Mouse (Mus musculus) testis, adult 2 months (tissue): ENCODE measurements at regions not wholly inside any gene's neighbourhood (a gene's known extent, or its start where the extent isn't known, plus 50 kb on each side); places are given as distances from the start of the nearest gene placed in this dataset.

ENCODE experiments used
- H3K27ac ChIP-seq: fragments of 200-500 bp; 2 replicates; pipeline ENCODE4 v1.5.1; 2012; ENCODE audit warnings: low read depth, low read length; ENCODE audit not compliant: control insufficient read depth, insufficient read depth
- H3K27me3 ChIP-seq: fragments of 200-500 bp; 2 replicates; pipeline ENCODE4 v1.6.1; 2012; ENCODE audit warnings: mild to moderate bottlenecking, low read length, moderate library complexity; ENCODE audit not compliant: control insufficient read depth, insufficient read depth
- H3K36me3 ChIP-seq: fragments of 200-500 bp; 2 replicates; pipeline ENCODE4 v1.6.1; 2012; ENCODE audit warnings: mild to moderate bottlenecking, low read length; ENCODE audit not compliant: control insufficient read depth, insufficient read depth
- H3K4me1 ChIP-seq: fragments of 200-500 bp; 2 replicates; pipeline ENCODE4 v1.6.1; 2012; ENCODE audit warnings: low read length; ENCODE audit not compliant: control insufficient read depth, insufficient read depth
- H3K4me3 ChIP-seq: fragments of 200-500 bp; 2 replicates; pipeline ENCODE4 v1.5.1; 2012; ENCODE audit warnings: low read depth, mild to moderate bottlenecking, low read length, moderate library complexity, mixed read lengths; ENCODE audit not compliant: control insufficient read depth
- CTCF ChIP-seq: fragments of 200-500 bp; IDR thresholded peaks from 2 replicates; pipeline ENCODE4 v1.5.1; 2012; ENCODE audit warnings: low read depth, mild to moderate bottlenecking, inconsistent platforms, low read length, moderate library complexity; ENCODE audit not compliant: control insufficient read depth, insufficient read depth, insufficient replicate concordance
- POLR2A ChIP-seq: fragments of 200-500 bp; IDR thresholded peaks from 2 replicates; pipeline ENCODE4 v1.6.1; 2012; ENCODE audit warnings: low read depth, mild to moderate bottlenecking, inconsistent platforms, low read length, moderate library complexity; ENCODE audit not compliant: control insufficient read depth

- TF ChIP-seq CTCF (no peak), POLR2A (no peak)
- Histone ChIP-seq H3K36me3 (no peaks in the 10 kb centered on the region), H3K27me3 (no peaks in the 10 kb centered on the region), H3K4me3 (no peak overlapping the region), H3K4me1 (no peaks in the 10 kb centered on the region), H3K27ac (no peak overlapping the region)
Observed at GRCm38 (mm10) chr3:63609454-63610112, 125.9 kb upstream of the Gm34302 start.

- H3K27me3 ChIP-seq, result no peaks in the 10 kb centered on the region
- H3K4me1 ChIP-seq, result peaks cover 5% of the 10 kb centered on the region
- no peak overlapping the region for H3K27ac ChIP-seq
- peak overlapping the region; percentile 5; the same call in 1 of the 2 replicates for H3K4me3 ChIP-seq
- no peaks in the 10 kb centered on the region for H3K36me3 ChIP-seq
- TF ChIP-seq POLR2A (no peak), CTCF (no peak)
Observed at GRCm38 (mm10) chr3:63582717-63583696, 99.3 kb upstream of the Gm34302 start.

- TF ChIP-seq CTCF, result no peak
- TF ChIP-seq POLR2A, result no peak
- Histone ChIP-seq H3K4me1 (peaks cover 5% of the 10 kb centered on the region), H3K27ac (no peak overlapping the region), H3K4me3 (no peak overlapping the region), H3K36me3 (no peaks in the 10 kb centered on the region), H3K27me3 (no peaks in the 10 kb centered on the region)
Observed at GRCm38 (mm10) chr3:63582180-63582579, 98.5 kb upstream of the Gm34302 start.

GRCm38 (mm10) chr3:63570607-63571353, 87.1 kb upstream of the Gm34302 start:
- H3K27me3 ChIP-seq, result no peaks in the 10 kb centered on the region
- H3K4me1 ChIP-seq, result no peaks in the 10 kb centered on the region
- no peaks in the 10 kb centered on the region for H3K36me3 ChIP-seq
- TF ChIP-seq POLR2A (no peak), CTCF (peak; percentile 4; the same call in 1 of the 2 replicates)
- H3K4me3 ChIP-seq, result no peak overlapping the region
- no peak overlapping the region for H3K27ac ChIP-seq

- H3K27me3 ChIP-seq, result no peaks in the 10 kb centered on the region
- H3K36me3 ChIP-seq, result no peaks in the 10 kb centered on the region
- H3K4me3 ChIP-seq, result no peak overlapping the region
- H3K4me1 ChIP-seq, result no peaks in the 10 kb centered on the region
- TF ChIP-seq POLR2A (no peak), CTCF (no peak)
- H3K27ac ChIP-seq, result no peak overlapping the region
Observed at GRCm38 (mm10) chr3:63570082-63570481, 86.4 kb upstream of the Gm34302 start.

- no peak overlapping the region for H3K27ac ChIP-seq
- H3K4me3 ChIP-seq, result no peak overlapping the region
- TF ChIP-seq POLR2A, result no peak
- no peak for TF ChIP-seq CTCF
- no peaks in the 10 kb centered on the region for H3K36me3 ChIP-seq
- H3K27me3 ChIP-seq, result no peaks in the 10 kb centered on the region
- H3K4me1 ChIP-seq, result no peaks in the 10 kb centered on the region
Observed at GRCm38 (mm10) chr3:63569004-63569596, 85.4 kb upstream of the Gm34302 start.

- Histone ChIP-seq H3K4me3 (no peak overlapping the region), H3K27me3 (no peaks in the 10 kb centered on the region), H3K27ac (no peak overlapping the region), H3K4me1 (no peaks in the 10 kb centered on the region), H3K36me3 (no peaks in the 10 kb centered on the region)
- no peak for TF ChIP-seq CTCF
- TF ChIP-seq POLR2A, result no peak
Observed at GRCm38 (mm10) chr3:63567726-63568125, 84.0 kb upstream of the Gm34302 start.
